Mouse (Mus musculus): ENCODE results near the gene Ccdc190. TPM values are rescaled to one million over a fixed set of nuclear protein-coding genes. Genes with fewer than 3 reads are reported as not detected.

Ccdc190 gene
- total RNA-seq (2012; rRNA removed) = not detected in 2 replicates
- total RNA-seq (2014; rRNA removed) = not detected in 2 replicates
- not detected in 2 replicates for polyA plus RNA-seq (2012; ENCODE audit: insufficient read length, low read depth)

DNA sequence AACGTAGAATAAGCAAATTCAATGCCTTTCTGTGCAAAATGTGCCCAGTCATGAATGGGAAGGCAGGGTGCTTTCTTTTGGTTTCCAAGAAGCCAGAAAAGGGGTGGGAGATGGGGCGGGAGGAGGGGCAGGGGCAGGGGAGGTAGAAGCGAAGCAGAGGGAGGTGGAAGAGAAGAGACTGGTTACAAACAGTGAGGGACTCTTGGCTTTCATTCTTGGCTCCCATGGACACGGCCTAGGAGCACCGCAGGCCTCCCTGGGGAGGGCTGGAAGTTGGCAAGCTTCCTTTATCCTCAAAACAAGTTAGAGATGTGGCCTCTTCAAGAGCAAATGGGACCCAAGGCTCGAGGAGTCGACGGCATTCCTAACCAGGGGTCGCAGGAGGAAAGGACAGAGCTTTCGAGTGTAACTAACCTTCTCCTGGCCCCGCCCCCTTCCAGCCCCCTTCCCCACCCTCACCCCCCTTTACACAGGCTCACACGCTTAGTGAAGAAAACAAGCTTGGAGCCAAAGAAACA lies at the start of gene Ccdc190:
TSS of gene Ccdc190 (plus strand) at position 195 of the 518 bp plus-strand sequence.
- H3K36me3 ChIP-seq (replicated peaks in 1 of 2; ENCODE audit: control insufficient read depth in 1 of 2, insufficient read depth in 1 of 2, low read length in 1 of 2) = no peaks in the 10 kb centered on the region

DNA sequence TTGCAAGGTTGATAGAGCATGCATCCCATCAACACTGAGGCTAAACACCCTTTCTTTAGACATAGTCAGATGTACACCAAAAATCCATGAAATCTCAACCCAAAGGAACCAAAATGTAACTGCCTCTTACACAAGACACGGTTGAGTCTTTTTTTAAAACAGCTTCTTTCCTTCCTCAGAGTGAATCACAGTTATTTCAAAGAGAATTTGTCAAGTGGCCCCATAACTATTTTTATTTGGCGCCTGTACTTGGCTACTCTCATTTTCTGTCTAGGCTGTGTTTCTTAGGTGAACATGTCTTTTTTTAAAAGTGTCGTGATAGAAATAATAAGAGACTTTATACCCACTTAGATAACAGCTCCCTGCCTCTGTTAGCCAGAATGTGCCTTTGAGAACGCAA lies 49.4 kb upstream of the Ccdc190 start:
- H3K36me3 ChIP-seq (replicated peaks in 1 of 2; ENCODE audit: control insufficient read depth in 1 of 2, insufficient read depth in 1 of 2, low read length in 1 of 2) = no peaks in the 10 kb centered on the region
- no peak overlapping the region for H3K4me3 ChIP-seq (replicated peaks in 1 of 3; ENCODE audit: low read depth in 2 of 3, low read length in 2 of 3, poor library complexity in 1 of 3)
- peaks cover 9% of the 10 kb centered on the region for H3K27me3 ChIP-seq (replicated peaks)
- H3K4me2 ChIP-seq (ENCODE audit: insufficient read depth, low read depth, poor library complexity, severe bottlenecking) = no peak overlapping the region
- no peak for DNase-seq (ENCODE audit: extremely low read depth)
- dilution Hi-C loops (cut with MboI; ENCODE audit: extremely low pct_ligation_motif_present, extremely low pct_unique_long_range_greater_than_20kb, low sequenced_read_pairs) (no loop called here), in situ Hi-C loops (cut with MboI; ENCODE audit: low pct_ligation_motif_present, low pct_unique_long_range_greater_than_20kb, low sequenced_read_pairs) (no loop called here)
- H3K9ac ChIP-seq (ENCODE audit: insufficient read depth, low read depth) = no peak overlapping the region
- H3K4me1 ChIP-seq (ENCODE audit: control insufficient read depth in 1 of 2, insufficient read depth in 2 of 2) = peaks cover 0 to 2% of the 10 kb centered on the region in 2 experiments; a peak in 1 of 4 replicates
- TF ChIP-seq BHLHE40 (IDR thresholded peaks at IDR 0.05; ENCODE audit: low read depth, low read length) = no peak
- no peak for TF ChIP-seq MXI1 (IDR thresholded peaks at IDR 0.05; ENCODE audit: low read depth, low read length)
- no peak for TF ChIP-seq KAT2A (IDR thresholded peaks at IDR 0.05; ENCODE audit: insufficient replicate concordance, low read length)
- TF ChIP-seq SIN3A (IDR thresholded peaks at IDR 0.05; ENCODE audit: low read length) = no peak
- TF ChIP-seq MAFK (IDR thresholded peaks at IDR 0.05; ENCODE audit: insufficient replicate concordance, low read length) = no peak
- no peak for TF ChIP-seq RAD21 (IDR thresholded peaks at IDR 0.05; ENCODE audit: low read depth, low read length)
- no peak for TF ChIP-seq POLR2AphosphoS2 (IDR thresholded peaks at IDR 0.05; ENCODE audit: low read depth, low read length)
- no peak for TF ChIP-seq MAZ (IDR thresholded peaks at IDR 0.05; ENCODE audit: low read depth, low read length)
- no peak for TF ChIP-seq USF1 (IDR thresholded peaks at IDR 0.05; ENCODE audit: low read depth, low read length)
- no peak for TF ChIP-seq SMC3 (IDR thresholded peaks at IDR 0.05; ENCODE audit: low read depth, low read length)
- TF ChIP-seq NRF1 (IDR thresholded peaks at IDR 0.05; ENCODE audit: low read depth, low read length) = no peak
- H3K9me3 ChIP-seq (replicated peaks; ENCODE audit: low read length) = no peaks in the 10 kb centered on the region
- no peaks in the 10 kb centered on the region for H3K79me2 ChIP-seq (replicated peaks; ENCODE audit: control insufficient read depth, extremely low read depth, insufficient read depth, poor library complexity, severe bottlenecking)
- H3K27ac ChIP-seq (ENCODE audit: insufficient read depth, low read depth) = no peak overlapping the region

More for the DNA sequence above, at the start of gene Ccdc190:
- no peaks in the 10 kb centered on the region for H3K79me2 ChIP-seq (replicated peaks; ENCODE audit: control insufficient read depth, extremely low read depth, insufficient read depth, poor library complexity, severe bottlenecking)
- H3K27ac ChIP-seq (ENCODE audit: insufficient read depth, low read depth) = no peak within 1 kb of the TSS
- peaks cover 11% of the 10 kb centered on the region for H3K27me3 ChIP-seq (replicated peaks)
- dilution Hi-C loops (cut with MboI; ENCODE audit: extremely low pct_ligation_motif_present, extremely low pct_unique_long_range_greater_than_20kb, low sequenced_read_pairs) (no loop called here), in situ Hi-C loops (cut with MboI; ENCODE audit: low pct_ligation_motif_present, low pct_unique_long_range_greater_than_20kb, low sequenced_read_pairs) (loop anchor here (10.0 kb wide), 2 partner anchors 254 to 394 kb away; partner anchors contain the start of gene Nuf2)
- TF ChIP-seq ZC3H11A (IDR thresholded peaks at IDR 0.05; ENCODE audit: low read depth, low read length) = no peak
- no peak for TF ChIP-seq CTCF (conservative IDR thresholded peaks at IDR 0.05 in 1 of 2, IDR thresholded peaks at IDR 0.05 in 1 of 2; ENCODE audit: low read depth in 2 of 2, low read length in 2 of 2)
- no peak for TF ChIP-seq SMC3 (IDR thresholded peaks at IDR 0.05; ENCODE audit: low read depth, low read length)
- TF ChIP-seq TBP (conservative IDR thresholded peaks at IDR 0.05; ENCODE audit: low read depth, low read length) = no peak
- TF ChIP-seq JUN (IDR thresholded peaks at IDR 0.05; ENCODE audit: insufficient read depth, low read depth, low read length) = no peak
- TF ChIP-seq EP300 (IDR thresholded peaks at IDR 0.05; ENCODE audit: low read length) = no peak
- TF ChIP-seq CHD2 (IDR thresholded peaks at IDR 0.05; ENCODE audit: low read length) = no peak
- TF ChIP-seq ETS1 (conservative IDR thresholded peaks at IDR 0.05; ENCODE audit: low read depth, low read length) = no peak
- no peak for TF ChIP-seq TCF12 (IDR thresholded peaks at IDR 0.05; ENCODE audit: low read depth, low read length)
- TF ChIP-seq POLR2AphosphoS2 (IDR thresholded peaks at IDR 0.05; ENCODE audit: low read depth, low read length) = no peak
- H3K4me1 ChIP-seq (ENCODE audit: control insufficient read depth in 1 of 2, insufficient read depth in 2 of 2) = peaks cover 0 to 11% of the 10 kb centered on the region in 2 experiments; a peak in 2 of 4 replicates
- H3K4me3 ChIP-seq (replicated peaks in 1 of 3; ENCODE audit: low read depth in 2 of 3, low read length in 2 of 3, poor library complexity in 1 of 3) = no peak within 1 kb of the TSS
- no peak within 1 kb of the TSS for H3K4me2 ChIP-seq (ENCODE audit: insufficient read depth, low read depth, poor library complexity, severe bottlenecking)
- no peak for DNase-seq (ENCODE audit: extremely low read depth)
- H3K9me3 ChIP-seq (replicated peaks; ENCODE audit: low read length) = no peaks in the 10 kb centered on the region
- H3K9ac ChIP-seq (ENCODE audit: insufficient read depth, low read depth) = no peak within 1 kb of the TSS

Data from CH12.LX (cell line).